Mouse (Mus musculus) liver, postnatal 0 days (tissue): ENCODE measurements around the gene Kif1b. TPM values are rescaled to one million over a fixed set of nuclear protein-coding genes. Genes with fewer than 3 reads are reported as not detected.

Experiments used
- ATAC-seq: fragments of 200-750 bp; cut with Nextera tagmentation; 2 replicates; pipeline ENCODE4 v1.8.0; 2017; ENCODE audit warnings: mild to moderate bottlenecking, moderate library complexity
- DNase-seq: peaks from one replicate; pipeline ENCODE4 v3.0.0-alpha.2; 2016
- H3K27ac ChIP-seq: fragments of 300-500 bp; sonication (generic); 2 replicates; pipeline ENCODE4 v1.5.1; 2014; ENCODE audit warnings: antibody characterized with exemption, moderate library complexity, mild to moderate bottlenecking, low read depth
- H3K27me3 ChIP-seq: fragments of 300-500 bp; sonication (generic); 2 replicates; pipeline ENCODE4 v1.6.1; 2014; ENCODE audit warnings: low read length, control low read depth, mixed read lengths; ENCODE audit not compliant: insufficient read depth
- H3K36me3 ChIP-seq: fragments of 300-500 bp; sonication (generic); replicated peaks from 2 replicates; pipeline ENCODE4 v1.6.1; 2014; ENCODE audit warnings: mild to moderate bottlenecking, control low read depth, low read length, moderate library complexity, mixed read lengths; ENCODE audit not compliant: insufficient read depth
- H3K4me1 ChIP-seq: fragments of 300-500 bp; sonication (generic); 2 replicates; pipeline ENCODE4 v1.6.1; 2014; ENCODE audit warnings: antibody characterized with exemption, mild to moderate bottlenecking, control low read depth; ENCODE audit not compliant: insufficient read depth
- H3K4me2 ChIP-seq: fragments of 300-500 bp; sonication (generic); 2 replicates; pipeline ENCODE4 v1.6.1; 2014; ENCODE audit warnings: low read depth, mild to moderate bottlenecking, low read length, moderate library complexity, mixed read lengths
- H3K4me3 ChIP-seq: fragments of 300-500 bp; sonication (generic); 2 replicates; pipeline ENCODE4 v1.5.1; 2014; ENCODE audit warnings: low read depth, low read length
- H3K9ac ChIP-seq: fragments of 300-500 bp; sonication (generic); replicated peaks from 2 replicates; pipeline ENCODE4 v1.6.1; 2014; ENCODE audit warnings: mild to moderate bottlenecking, moderate library complexity
- H3K9me3 ChIP-seq: fragments of 300-500 bp; sonication (generic); 2 replicates; pipeline ENCODE4 v1.6.1; 2016; ENCODE audit warnings: mild to moderate bottlenecking, control low read depth, low read length, mixed read lengths
- CTCF ChIP-seq: sonication (generic); IDR thresholded peaks from 2 replicates; pipeline ENCODE4 v1.5.1; 2016; ENCODE audit warnings: antibody characterized with exemption, low read depth
- EP300 ChIP-seq: IDR thresholded peaks from 2 replicates; pipeline ENCODE4 v1.6.1; 2016; ENCODE audit warnings: antibody characterized with exemption, low read depth, mild to moderate bottlenecking
- WGBS: fragments of 180-500 bp; shearing (Covaris S2); extraction: QIAGEN DNeasy Blood & Tissue Kit; methylation state at CpG from one replicate; pipeline ENCODE4 v1.1.7; 2014; ENCODE audit not compliant: insufficient replicate concordance; 5-methylcytosine and 5-hydroxymethylcytosine counted together
- polyA plus RNA-seq: library from polyadenylated mRNA; unstranded; fragments of >200 nt; fragmentation: Nextera tagmentation; extraction: Ambion mirVana; gene quantifications from 2 replicates; pipeline ENCODE4 v1.2.1, GENCODE M21; 2015

Gene Kif1b
- polyA plus RNA-seq, 1 experiment from 2014 or later, result 8.9 TPM

GRCm38 (mm10) chr4:149149196-149149595 lies 158.3 kb downstream of the Kif1b start:
- no peak for TF ChIP-seq CTCF
- no peak for TF ChIP-seq EP300
- ATAC-seq (0 out of 2 replicates have a peak, but pooled peaks have one; percentile 2), DNase-seq (no peak)
- no peak overlapping the region for H3K9ac ChIP-seq
- peaks cover 32% of the 10 kb centered on the region for H3K36me3 ChIP-seq
- H3K4me2 ChIP-seq, result no peak overlapping the region
- WGBS, result 61% methylated on average over 9 of the region's 9 CpGs
- H3K4me3 ChIP-seq, result no peak overlapping the region
- no peaks in the 10 kb centered on the region for H3K27me3 ChIP-seq
- H3K9me3 ChIP-seq, result no peaks in the 10 kb centered on the region
- peaks cover 16% of the 10 kb centered on the region for H3K4me1 ChIP-seq
- H3K27ac ChIP-seq, result peak overlapping the region; percentile 86

- H3K4me3 ChIP-seq, result no peak overlapping the region
- peaks cover 16% of the 10 kb centered on the region for H3K4me1 ChIP-seq
- no peak for DNase-seq
- H3K9ac ChIP-seq, result no peak overlapping the region
- H3K9me3 ChIP-seq, result no peaks in the 10 kb centered on the region
- H3K4me2 ChIP-seq, result no peak overlapping the region
- WGBS, result 72% methylated on average over 4 of the region's 4 CpGs
- no peaks in the 10 kb centered on the region for H3K27me3 ChIP-seq
- TF ChIP-seq CTCF (no peak), EP300 (no peak)
- peak overlapping the region; percentile 62 for H3K27ac ChIP-seq
- no peak for ATAC-seq
- peaks cover 21% of the 10 kb centered on the region for H3K36me3 ChIP-seq
These were observed 159.4 kb downstream of the Kif1b start for GRCm38 (mm10) chr4:149148084-149148483.

GRCm38 (mm10) chr4:149147528-149147927 lies 160.0 kb downstream of the Kif1b start:
- DNase-seq (no peak), ATAC-seq (no peak)
- no peak overlapping the region for H3K4me3 ChIP-seq
- H3K4me2 ChIP-seq, result no peak overlapping the region
- no peaks in the 10 kb centered on the region for H3K9me3 ChIP-seq
- H3K9ac ChIP-seq, result no peak overlapping the region
- WGBS, result 48% methylated on average over 7 of the region's 7 CpGs
- TF ChIP-seq EP300 (no peak), CTCF (no peak)
- H3K27ac ChIP-seq, result peak overlapping the region; percentile 62
- H3K27me3 ChIP-seq, result no peaks in the 10 kb centered on the region
- peaks cover 16% of the 10 kb centered on the region for H3K36me3 ChIP-seq
- peaks cover 16% of the 10 kb centered on the region for H3K4me1 ChIP-seq

GRCm38 (mm10) chr4:149145151-149145550 lies 162.3 kb downstream of the Kif1b start:
- no peak for ATAC-seq
- WGBS, result 80% methylated on average over 4 of the region's 4 CpGs

GRCm38 (mm10) chr4:149144459-149144858 lies 163.0 kb downstream of the Kif1b start:
- WGBS, result 4% methylated on average over 3 of the region's 3 CpGs
- H3K27ac ChIP-seq, result no peak overlapping the region
- ATAC-seq (peak; percentile 72), DNase-seq (peak; percentile 85)
- no peaks in the 10 kb centered on the region for H3K9me3 ChIP-seq
- H3K36me3 ChIP-seq, result no peaks in the 10 kb centered on the region
- H3K4me1 ChIP-seq, result peaks cover 16% of the 10 kb centered on the region
- H3K9ac ChIP-seq, result no peak overlapping the region
- TF ChIP-seq CTCF, result peak; percentile 98
- TF ChIP-seq EP300, result no peak
- no peak overlapping the region for H3K4me2 ChIP-seq
- no peak overlapping the region for H3K4me3 ChIP-seq
- H3K27me3 ChIP-seq, result no peaks in the 10 kb centered on the region

More at GRCm38 (mm10) chr4:149145151-149145550, 162.3 kb downstream of the Kif1b start:
- no peak overlapping the region for H3K9ac ChIP-seq
- no peak overlapping the region for H3K27ac ChIP-seq
- no peaks in the 10 kb centered on the region for H3K27me3 ChIP-seq
- H3K4me3 ChIP-seq, result no peak overlapping the region
- DNase-seq, result no peak
- no peak for TF ChIP-seq CTCF
- TF ChIP-seq EP300, result no peak
- H3K4me1 ChIP-seq, result peaks cover 16% of the 10 kb centered on the region
- H3K36me3 ChIP-seq, result no peaks in the 10 kb centered on the region
- H3K4me2 ChIP-seq, result no peak overlapping the region
- H3K9me3 ChIP-seq, result no peaks in the 10 kb centered on the region

GRCm38 (mm10) chr4:149143594-149143993 lies 163.9 kb downstream of the Kif1b start:
- DNase-seq (no peak), ATAC-seq (no peak)
- Histone ChIP-seq H3K27ac (no peak overlapping the region), H3K9ac (no peak overlapping the region), H3K4me1 (peaks cover 16% of the 10 kb centered on the region), H3K4me3 (no peak overlapping the region), H3K27me3 (no peaks in the 10 kb centered on the region), H3K9me3 (no peaks in the 10 kb centered on the region), H3K36me3 (no peaks in the 10 kb centered on the region), H3K4me2 (no peak overlapping the region)
- TF ChIP-seq CTCF, result no peak
- no peak for TF ChIP-seq EP300
- 21% methylated on average over 4 of the region's 4 CpGs for WGBS

GRCm38 (mm10) chr4:149138515-149138914 lies 169.0 kb downstream of the Kif1b start:
- H3K9ac ChIP-seq, result no peak overlapping the region
- no peaks in the 10 kb centered on the region for H3K9me3 ChIP-seq
- 84% methylated on average over 8 of the region's 8 CpGs for WGBS
- H3K4me3 ChIP-seq, result no peak overlapping the region
- H3K4me2 ChIP-seq, result no peak overlapping the region
- no peak for TF ChIP-seq CTCF
- no peak for TF ChIP-seq EP300
- H3K27ac ChIP-seq, result no peak overlapping the region
- ATAC-seq (no peak), DNase-seq (no peak)
- H3K36me3 ChIP-seq, result no peaks in the 10 kb centered on the region
- peaks cover 8% of the 10 kb centered on the region for H3K4me1 ChIP-seq
- no peaks in the 10 kb centered on the region for H3K27me3 ChIP-seq
